Mouse (Mus musculus): ENCODE results near the gene Olfr798. TPM values are rescaled to one million over a fixed set of nuclear protein-coding genes. Genes with fewer than 3 reads are reported as not detected.

Olfr798 gene
- not detected in 2 replicates for polyA plus RNA-seq (2016; fragmentation: Nextera tagmentation; extraction: Ambion mirVana)

GRCm38 (mm10) chr10:129627834-129628233 is at the start of gene Olfr798:
Olfr798 (minus strand) TSS chr10:129627934.
- Histone ChIP-seq H3K9me3 (no peaks in the 10 kb centered on the region), H3K36me3 (replicated peaks) (no peaks in the 10 kb centered on the region), H3K4me1 (no peaks in the 10 kb centered on the region), H3K4me3 (replicated peaks) (no peak within 1 kb of the TSS), H3K27ac (no peak within 1 kb of the TSS), H3K4me2 (no peak within 1 kb of the TSS), H3K9ac (no peak within 1 kb of the TSS), H3K27me3 (no peaks in the 10 kb centered on the region)
- WGBS, result 81% methylated on average over 1 of the region's 1 CpGs
- no peak for ATAC-seq (ENCODE audit: low FRiP score)

DNA sequence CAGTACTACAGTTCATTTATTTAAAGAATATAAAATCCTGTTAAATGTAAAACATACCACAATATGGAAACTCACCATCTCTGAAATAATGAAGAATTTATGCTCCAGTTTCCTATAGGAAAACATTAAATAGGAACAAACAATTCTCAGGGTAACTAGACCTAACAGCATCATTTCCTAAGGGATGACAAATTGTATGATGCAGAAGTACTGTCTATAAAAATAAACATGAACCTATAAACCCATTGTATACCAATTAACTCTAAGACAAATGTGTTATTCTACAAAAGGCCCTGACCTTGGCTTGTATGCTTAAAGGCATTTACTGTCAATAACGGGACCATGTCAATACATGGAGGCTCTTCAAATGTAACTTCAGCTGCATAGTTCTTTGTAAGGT is 46.0 kb upstream of the Olfr798 start, which contains the start of gene Olfr801:
TSS of gene Olfr801 (minus strand) at position 101 of the 400 bp plus-strand sequence.
- Histone ChIP-seq H3K4me1 (no peaks in the 10 kb centered on the region), H3K9me3 (no peaks in the 10 kb centered on the region)

GRCm38 (mm10) chr10:129657394-129657793 is 29.7 kb upstream of the Olfr798 start, which contains the start of gene Olfr800:
Olfr800 (plus strand) TSS chr10:129657694.
- no peaks in the 10 kb centered on the region for H3K36me3 ChIP-seq (replicated peaks)
- no peak for ATAC-seq (ENCODE audit: low FRiP score)
- H3K9me3 ChIP-seq, result no peaks in the 10 kb centered on the region
- H3K4me1 ChIP-seq, result no peaks in the 10 kb centered on the region
- no peak within 1 kb of the TSS for H3K4me3 ChIP-seq (replicated peaks)
- H3K9ac ChIP-seq, result no peak within 1 kb of the TSS
- H3K27me3 ChIP-seq, result no peaks in the 10 kb centered on the region
- H3K4me2 ChIP-seq, result no peak within 1 kb of the TSS
- no peak within 1 kb of the TSS for H3K27ac ChIP-seq

More for the DNA sequence above, 46.0 kb upstream of the Olfr798 start, which contains the start of gene Olfr801:
- no peak within 1 kb of the TSS for H3K27ac ChIP-seq
- H3K4me3 ChIP-seq (replicated peaks), result no peak within 1 kb of the TSS
- no peaks in the 10 kb centered on the region for H3K27me3 ChIP-seq
- WGBS, result 74% methylated on average over 1 of the region's 1 CpGs
- no peak for ATAC-seq (ENCODE audit: low FRiP score)
- H3K9ac ChIP-seq, result no peak within 1 kb of the TSS
- H3K36me3 ChIP-seq (replicated peaks), result no peaks in the 10 kb centered on the region
- no peak within 1 kb of the TSS for H3K4me2 ChIP-seq

GRCm38 (mm10) chr10:129651763-129652162 is 24.0 kb upstream of the Olfr798 start:
- H3K27me3 ChIP-seq, result no peaks in the 10 kb centered on the region
- no peaks in the 10 kb centered on the region for H3K4me1 ChIP-seq
- H3K27ac ChIP-seq, result no peak overlapping the region
- no peak overlapping the region for H3K9ac ChIP-seq
- no peaks in the 10 kb centered on the region for H3K36me3 ChIP-seq (replicated peaks)
- WGBS, result 86% methylated on average over 1 of the region's 1 CpGs
- ATAC-seq (ENCODE audit: low FRiP score), result no peak
- H3K4me2 ChIP-seq, result no peak overlapping the region
- no peak overlapping the region for H3K4me3 ChIP-seq (replicated peaks)
- H3K9me3 ChIP-seq, result no peaks in the 10 kb centered on the region

- WGBS, result 51% methylated on average over 1 of the region's 1 CpGs
- Histone ChIP-seq H3K9me3 (no peaks in the 10 kb centered on the region), H3K4me1 (no peaks in the 10 kb centered on the region), H3K27ac (no peak within 1 kb of the TSS), H3K9ac (no peak within 1 kb of the TSS), H3K4me2 (no peak within 1 kb of the TSS), H3K4me3 (replicated peaks) (no peak within 1 kb of the TSS), H3K36me3 (replicated peaks) (no peaks in the 10 kb centered on the region), H3K27me3 (no peaks in the 10 kb centered on the region)
- no peak for ATAC-seq (ENCODE audit: low FRiP score)
Measured at GRCm38 (mm10) chr10:129637184-129637583, 9.4 kb upstream of the Olfr798 start, which contains the start of gene Olfr799. Olfr799 (plus strand) TSS chr10:129637484.

GRCm38 (mm10) chr10:129623251-129623650 is 4.5 kb downstream of the Olfr798 start:
- Histone ChIP-seq H3K4me2 (no peak overlapping the region), H3K27ac (no peak overlapping the region), H3K36me3 (replicated peaks) (no peaks in the 10 kb centered on the region), H3K9me3 (no peaks in the 10 kb centered on the region), H3K27me3 (no peaks in the 10 kb centered on the region), H3K4me1 (no peaks in the 10 kb centered on the region), H3K9ac (no peak overlapping the region), H3K4me3 (replicated peaks) (no peak overlapping the region)
- ATAC-seq (ENCODE audit: low FRiP score), result no peak

DNA sequence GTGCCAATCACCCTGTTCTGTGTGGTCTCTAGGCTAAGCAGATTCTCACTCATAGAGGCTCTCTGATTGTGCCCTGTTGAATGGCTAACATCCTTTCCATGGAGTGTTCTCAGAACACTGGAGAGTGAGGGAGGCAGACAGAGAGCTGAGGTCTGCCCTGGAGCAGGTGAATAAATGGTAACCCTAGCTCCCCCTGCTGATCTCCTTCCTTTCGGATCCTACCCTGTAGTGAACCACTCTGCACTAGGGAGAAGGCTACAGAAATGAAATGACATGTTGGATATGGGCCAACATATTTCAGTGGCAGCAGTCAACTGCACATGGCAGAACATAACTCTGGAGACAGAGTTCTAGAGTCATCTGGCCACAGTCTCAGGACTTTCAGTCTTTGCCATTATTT is 6.0 kb downstream of the Olfr798 start:
- H3K9ac ChIP-seq, result no peak overlapping the region
- 16% methylated on average over 1 of the region's 1 CpGs for WGBS

GRCm38 (mm10) chr10:129612470-129612869 is 15.3 kb downstream of the Olfr798 start, which contains the start of gene Olfr796:
Olfr796 (minus strand) TSS chr10:129612570.
- H3K27ac ChIP-seq, result no peak within 1 kb of the TSS
- H3K27me3 ChIP-seq, result no peaks in the 10 kb centered on the region
- ATAC-seq (ENCODE audit: low FRiP score), result no peak
- H3K4me3 ChIP-seq (replicated peaks), result no peak within 1 kb of the TSS
- H3K9ac ChIP-seq, result no peak within 1 kb of the TSS
- no peaks in the 10 kb centered on the region for H3K36me3 ChIP-seq (replicated peaks)
- 94% methylated on average over 1 of the region's 1 CpGs for WGBS
- no peak within 1 kb of the TSS for H3K4me2 ChIP-seq
- H3K9me3 ChIP-seq, result no peaks in the 10 kb centered on the region
- no peaks in the 10 kb centered on the region for H3K4me1 ChIP-seq

More for the DNA sequence above, 6.0 kb downstream of the Olfr798 start:
- Histone ChIP-seq H3K9me3 (no peaks in the 10 kb centered on the region), H3K4me3 (replicated peaks) (no peak overlapping the region), H3K36me3 (replicated peaks) (no peaks in the 10 kb centered on the region), H3K27ac (no peak overlapping the region), H3K4me1 (no peaks in the 10 kb centered on the region), H3K4me2 (no peak overlapping the region), H3K27me3 (no peaks in the 10 kb centered on the region)
- ATAC-seq (ENCODE audit: low FRiP score), result 0 out of 2 replicates have a peak, but pooled peaks have one; percentile 20

DNA sequence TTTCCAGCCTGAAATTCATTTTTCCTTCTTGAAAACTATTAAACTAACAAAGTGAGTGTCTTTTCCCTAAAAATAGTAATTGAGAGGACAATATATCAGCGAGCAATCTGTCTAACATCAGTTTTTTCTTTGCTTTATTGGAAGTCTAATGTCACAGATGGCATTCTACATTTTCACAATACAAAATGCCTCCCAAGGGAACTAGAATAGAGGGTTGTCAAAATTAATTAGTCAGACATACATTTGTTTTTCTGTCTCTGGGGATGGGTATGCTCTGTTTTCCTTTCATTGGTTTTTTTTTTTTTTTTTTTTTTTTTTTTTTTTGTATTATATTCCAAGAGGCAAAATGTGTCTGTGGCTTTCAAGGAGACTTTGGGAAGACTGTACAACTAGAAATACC is 50.7 kb downstream of the Olfr798 start:
- Histone ChIP-seq H3K9ac (no peak overlapping the region), H3K4me2 (no peak overlapping the region), H3K4me1 (no peaks in the 10 kb centered on the region), H3K36me3 (replicated peaks) (no peaks in the 10 kb centered on the region), H3K9me3 (no peaks in the 10 kb centered on the region), H3K27ac (no peak overlapping the region), H3K27me3 (no peaks in the 10 kb centered on the region), H3K4me3 (replicated peaks) (no peak overlapping the region)
- ATAC-seq (ENCODE audit: low FRiP score), result no peak
- WGBS, result 69% methylated on average over 1 of the region's 1 CpGs

Small RNA genes lying within 50 kb of the gene (microRNA-seq; reads per million reads assigned to microRNA genes)
- not detected for gene Gm23252

Other genes with a start within 250 kb of the Olfr798 start
- gene Olfr784, start 243.9 kb downstream of the Olfr798 start, polyA plus RNA-seq (2016; fragmentation: Nextera tagmentation; extraction: Ambion mirVana), result 0.12 and 0.17 TPM in 2 replicates
- not detected in 2 replicates for gene Olfr785, start 222.5 kb downstream of the Olfr798 start, polyA plus RNA-seq (2016; fragmentation: Nextera tagmentation; extraction: Ambion mirVana)
- not detected in 2 replicates for gene Olfr786, start 200.6 kb downstream of the Olfr798 start, polyA plus RNA-seq (2016; fragmentation: Nextera tagmentation; extraction: Ambion mirVana)
- not detected in 2 replicates for gene Olfr787, start 166.1 kb downstream of the Olfr798 start, polyA plus RNA-seq (2016; fragmentation: Nextera tagmentation; extraction: Ambion mirVana)
- not detected in 2 replicates for gene Olfr788, start 156.9 kb downstream of the Olfr798 start, polyA plus RNA-seq (2016; fragmentation: Nextera tagmentation; extraction: Ambion mirVana)
- not detected in 2 replicates for gene Olfr789, start 143.2 kb downstream of the Olfr798 start, polyA plus RNA-seq (2016; fragmentation: Nextera tagmentation; extraction: Ambion mirVana)
- not detected in 2 replicates for gene Olfr790, start 129.4 kb downstream of the Olfr798 start, polyA plus RNA-seq (2016; fragmentation: Nextera tagmentation; extraction: Ambion mirVana)
- gene Olfr791, start 106.1 kb downstream of the Olfr798 start, polyA plus RNA-seq (2016; fragmentation: Nextera tagmentation; extraction: Ambion mirVana), result not detected in 2 replicates
- gene Olfr792, start 88.8 kb downstream of the Olfr798 start, polyA plus RNA-seq (2016; fragmentation: Nextera tagmentation; extraction: Ambion mirVana), result not detected in 2 replicates
- gene Olfr794, start 60.3 kb downstream of the Olfr798 start, polyA plus RNA-seq (2016; fragmentation: Nextera tagmentation; extraction: Ambion mirVana), result not detected in 2 replicates
- not detected in 2 replicates for gene Olfr796, start 15.4 kb downstream of the Olfr798 start, polyA plus RNA-seq (2016; fragmentation: Nextera tagmentation; extraction: Ambion mirVana)
- gene Olfr799, start 9.6 kb upstream of the Olfr798 start, polyA plus RNA-seq (2016; fragmentation: Nextera tagmentation; extraction: Ambion mirVana), result not detected in 2 replicates
- gene Olfr800, start 29.8 kb upstream of the Olfr798 start, polyA plus RNA-seq (2016; fragmentation: Nextera tagmentation; extraction: Ambion mirVana), result not detected in 2 replicates
- gene Olfr801, start 45.9 kb upstream of the Olfr798 start, polyA plus RNA-seq (2016; fragmentation: Nextera tagmentation; extraction: Ambion mirVana), result not detected in 2 replicates
- gene Olfr802, start 60.2 kb upstream of the Olfr798 start, polyA plus RNA-seq (2016; fragmentation: Nextera tagmentation; extraction: Ambion mirVana), result 0.04 TPM in 1 of 2 replicates, not detected in the other
- not detected in 2 replicates for gene Olfr803, start 66.4 kb upstream of the Olfr798 start, polyA plus RNA-seq (2016; fragmentation: Nextera tagmentation; extraction: Ambion mirVana)
- gene Olfr804, start 75.3 kb upstream of the Olfr798 start, polyA plus RNA-seq (2016; fragmentation: Nextera tagmentation; extraction: Ambion mirVana), result not detected in 2 replicates
- not detected in 2 replicates for gene Olfr805, start 101.4 kb upstream of the Olfr798 start, polyA plus RNA-seq (2016; fragmentation: Nextera tagmentation; extraction: Ambion mirVana)
- not detected in 2 replicates for gene Olfr806, start 114.0 kb upstream of the Olfr798 start, polyA plus RNA-seq (2016; fragmentation: Nextera tagmentation; extraction: Ambion mirVana)
- not detected in 2 replicates for gene Olfr807, start 129.9 kb upstream of the Olfr798 start, polyA plus RNA-seq (2016; fragmentation: Nextera tagmentation; extraction: Ambion mirVana)
- gene Olfr808, start 137.5 kb upstream of the Olfr798 start, polyA plus RNA-seq (2016; fragmentation: Nextera tagmentation; extraction: Ambion mirVana), result 0.06 TPM in 1 of 2 replicates, not detected in the other
- gene Olfr809, start 146.7 kb upstream of the Olfr798 start, polyA plus RNA-seq (2016; fragmentation: Nextera tagmentation; extraction: Ambion mirVana), result not detected in 2 replicates
- not detected in 2 replicates for gene Olfr810, start 167.0 kb upstream of the Olfr798 start, polyA plus RNA-seq (2016; fragmentation: Nextera tagmentation; extraction: Ambion mirVana)
- not detected in 2 replicates for gene Olfr811, start 176.5 kb upstream of the Olfr798 start, polyA plus RNA-seq (2016; fragmentation: Nextera tagmentation; extraction: Ambion mirVana)
- not detected in 2 replicates for gene Olfr812, start 218.2 kb upstream of the Olfr798 start, polyA plus RNA-seq (2016; fragmentation: Nextera tagmentation; extraction: Ambion mirVana)
- gene Olfr813, start 227.4 kb upstream of the Olfr798 start, polyA plus RNA-seq (2016; fragmentation: Nextera tagmentation; extraction: Ambion mirVana), result not detected in 2 replicates